Mouse (Mus musculus) large intestine, adult 2 months (tissue): ENCODE results near the gene Adap1. TPM values are rescaled to one million over a fixed set of nuclear protein-coding genes. Genes with fewer than 3 reads are reported as not detected.

ENCODE experiments used
- DNase-seq: peaks from one replicate; pipeline ENCODE4 v3.0.0-alpha.2; 2012; ENCODE audit warnings: low read depth, low spot score
- WGBS: fragments of 180-500 bp; shearing (Covaris S2); methylation state at CpG from one replicate; pipeline ENCODE4 v1.1.7; 2018; 5-methylcytosine and 5-hydroxymethylcytosine counted together
- polyA plus RNA-seq: library from polyadenylated mRNA; depleted of rRNA; stranded (reverse); fragments of >200 nt; gene quantifications from 2 replicates; pipeline ENCODE4 v1.2.3, GENCODE M21; 2012

The Adap1 gene
- polyA plus RNA-seq, 1 experiment = 132 TPM

DNA sequence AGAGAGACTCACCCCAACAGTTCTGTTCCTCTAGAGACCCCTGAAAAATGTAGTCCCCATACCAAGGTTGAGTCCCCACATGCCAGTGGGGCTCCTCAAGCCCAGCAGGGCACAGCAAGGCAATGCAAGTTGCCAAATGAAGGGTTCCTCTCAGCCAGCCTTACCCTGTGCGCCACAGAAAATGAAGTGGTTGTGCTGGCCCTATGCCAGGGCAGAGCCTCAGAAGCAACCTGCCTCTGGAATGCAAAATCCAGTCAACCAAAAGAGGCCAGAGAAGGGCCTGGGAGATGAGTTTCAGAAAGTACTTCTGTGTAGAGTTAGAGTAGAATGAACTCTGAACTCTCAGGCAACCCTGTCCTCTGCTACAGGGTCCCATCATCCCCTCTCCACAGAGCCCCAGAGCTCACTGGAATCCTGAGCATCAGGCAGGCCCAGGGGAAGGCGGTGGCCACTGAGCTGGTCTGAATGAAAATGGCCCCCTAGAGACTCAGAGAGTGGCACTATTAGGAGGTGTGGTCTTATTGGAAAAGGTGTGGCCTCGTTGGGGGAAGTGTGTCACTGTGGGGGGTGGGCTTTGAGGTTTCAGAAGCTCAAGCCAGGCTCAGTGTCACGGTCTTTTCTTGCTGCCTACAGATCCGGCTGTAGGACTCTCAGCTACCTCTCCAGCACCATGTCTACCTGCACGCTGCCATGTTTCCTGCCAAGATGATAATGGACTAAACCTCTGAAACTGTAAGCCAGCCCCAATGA, 33.4 kb downstream of the Adap1 start:
- no peak for DNase-seq
- 79% methylated on average over 6 of the region's 6 CpGs for WGBS

GRCm38 (mm10) chr5:139290467-139291259, 34.8 kb downstream of the Adap1 start:
- WGBS = 85% methylated on average over 12 of the region's 12 CpGs

DNA sequence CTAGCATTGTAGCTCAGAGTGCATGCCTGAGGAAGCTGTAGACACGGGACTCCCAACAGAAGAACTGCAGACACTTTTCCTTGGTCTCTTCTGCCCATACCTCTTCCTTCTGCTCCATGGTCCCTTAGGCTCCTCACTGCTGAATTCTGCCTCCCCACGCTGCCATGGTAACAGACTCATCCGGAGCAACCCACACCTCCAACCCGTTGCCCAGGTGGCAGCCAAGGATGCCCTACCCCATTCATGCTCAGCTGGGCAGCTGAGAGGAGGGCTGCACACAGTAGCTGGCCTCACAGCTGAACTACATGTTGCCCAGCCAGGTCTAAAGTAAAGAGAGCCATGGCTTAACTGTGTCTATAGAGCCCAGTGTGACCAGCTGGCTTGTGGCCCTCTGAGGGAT, 36.8 kb downstream of the Adap1 start:
- no peak for DNase-seq
- WGBS = 79% methylated on average over 4 of the region's 4 CpGs

More at GRCm38 (mm10) chr5:139290467-139291259, 34.8 kb downstream of the Adap1 start:
- no peak for DNase-seq

GRCm38 (mm10) chr5:139287787-139288186, 37.6 kb downstream of the Adap1 start:
- WGBS = 86% methylated on average over 4 of the region's 4 CpGs
- DNase-seq = no peak

DNA sequence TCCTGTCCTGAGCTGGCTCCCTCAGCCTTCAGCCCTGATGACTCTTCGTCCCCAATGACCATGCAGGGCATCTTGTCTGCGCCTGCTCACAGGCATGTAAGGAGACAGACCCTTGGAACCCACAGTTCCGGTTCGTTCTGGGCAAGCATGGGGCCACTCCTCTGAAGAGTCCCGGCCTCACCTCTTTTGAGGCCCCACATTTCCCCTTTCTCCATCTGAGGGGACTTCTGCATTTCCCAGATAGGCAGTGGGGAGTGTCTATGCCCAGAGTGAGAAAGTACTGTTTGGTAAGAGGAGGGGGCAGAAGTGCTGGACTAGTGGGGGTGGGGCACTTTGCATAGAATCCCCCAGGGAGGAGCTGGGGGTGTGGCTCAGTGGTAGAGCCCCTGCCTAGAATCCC, 38.3 kb downstream of the Adap1 start:
- DNase-seq = no peak
- 86% methylated on average over 5 of the region's 5 CpGs for WGBS

DNA sequence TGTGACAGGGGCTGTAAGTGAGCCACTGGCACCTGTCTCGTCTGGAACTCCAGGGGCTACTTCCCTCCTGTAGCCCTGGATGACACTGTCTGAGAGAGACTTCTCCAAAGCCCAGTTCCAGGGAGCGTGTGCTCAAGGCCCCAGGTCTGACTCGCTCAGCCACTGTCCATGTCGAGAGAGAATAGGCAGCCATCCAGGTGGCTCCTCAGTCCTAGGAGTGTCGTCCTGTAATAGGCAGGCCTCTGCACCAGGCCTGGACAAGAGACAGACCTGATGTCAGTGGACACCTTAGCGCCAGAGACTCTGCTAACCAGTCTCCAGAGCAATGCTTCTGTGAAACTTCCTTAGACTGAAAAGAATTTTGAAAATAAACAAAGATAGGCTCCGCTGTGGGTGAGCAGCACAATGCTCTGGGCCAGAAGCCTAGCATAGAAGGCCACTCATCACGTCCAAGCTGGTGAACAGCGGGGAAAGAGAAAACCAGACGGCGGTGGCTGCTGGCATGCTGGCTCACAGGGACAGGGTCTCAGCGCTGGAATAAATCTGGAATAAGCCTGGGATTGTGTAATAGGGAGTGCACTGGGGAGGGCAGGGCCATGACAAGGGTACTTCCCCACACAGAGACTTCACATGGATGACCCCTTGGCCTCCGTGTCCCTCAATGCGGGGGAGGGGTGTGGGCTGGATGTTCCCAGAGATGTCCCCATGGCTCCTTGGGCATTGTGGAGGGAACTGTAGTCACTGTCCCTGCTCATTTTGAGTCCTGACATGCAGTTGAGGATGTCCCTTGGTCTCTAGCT, 39.1 kb downstream of the Adap1 start:
- WGBS = 69% methylated on average over 14 of the region's 14 CpGs
- no peak for DNase-seq

GRCm38 (mm10) chr5:139285383-139286067, 39.9 kb downstream of the Adap1 start:
- WGBS = 27% methylated on average over 8 of the region's 8 CpGs
- DNase-seq = no peak

- no peak for DNase-seq
- 95% methylated on average over 14 of the region's 14 CpGs for WGBS
Observed at GRCm38 (mm10) chr5:139283460-139284180, 41.8 kb downstream of the Adap1 start.

DNA sequence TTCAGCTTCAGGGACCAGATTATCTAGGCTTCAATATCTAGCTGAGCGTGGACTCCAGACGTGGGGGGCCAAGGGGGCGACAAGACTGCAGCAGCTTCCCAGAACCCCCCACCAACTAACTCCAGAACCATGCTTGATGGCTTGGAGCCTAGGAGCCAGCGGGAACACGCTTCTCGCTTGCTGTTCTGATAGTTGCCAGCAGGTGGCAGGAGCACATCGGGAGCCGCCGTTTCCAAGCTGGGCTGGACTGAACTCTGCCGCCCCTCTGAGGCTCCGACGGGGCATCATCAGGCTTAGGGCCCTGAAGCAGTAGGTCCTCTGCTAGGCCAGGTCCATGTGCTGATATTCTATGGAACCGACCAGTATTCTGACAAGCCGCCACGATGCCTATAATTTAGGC, 43.2 kb downstream of the Adap1 start:
- DNase-seq = no peak
- 5% methylated on average over 15 of the region's 15 CpGs for WGBS

DNA sequence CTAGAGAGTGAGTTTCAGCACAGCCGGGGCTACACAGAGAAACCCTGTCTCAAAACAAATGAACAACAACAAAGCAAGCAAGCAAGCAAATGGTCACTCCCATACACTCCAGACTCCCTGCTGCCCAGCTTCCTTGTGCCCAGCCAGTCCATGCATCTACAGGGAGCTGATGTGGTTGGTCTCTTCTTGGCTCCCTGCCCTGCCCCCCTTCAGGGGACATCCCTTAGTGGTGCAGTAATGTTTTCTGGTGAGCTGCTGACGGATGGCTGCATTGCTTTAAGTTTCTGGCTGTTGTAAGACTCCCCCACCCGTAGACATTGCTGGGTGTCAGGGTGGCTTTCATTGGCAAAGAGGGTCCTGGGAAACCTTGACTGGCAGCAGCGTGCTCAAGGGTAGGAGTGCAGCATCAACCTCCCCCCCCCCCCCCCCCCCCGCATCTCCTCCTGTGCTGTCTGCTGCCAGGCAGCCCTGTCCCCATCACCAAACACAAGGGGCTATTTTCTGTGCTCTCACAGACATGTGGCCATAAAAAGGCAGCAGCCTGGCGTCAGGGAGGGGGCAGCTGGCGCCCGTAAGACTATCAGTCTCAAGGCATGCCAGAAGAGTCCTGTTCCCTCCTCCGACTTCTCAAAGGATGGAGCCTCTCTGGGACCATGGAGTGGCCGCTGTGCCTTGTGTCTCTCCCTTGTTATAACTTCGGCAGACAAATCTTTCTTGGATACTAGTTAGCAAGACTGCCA, 43.9 kb downstream of the Adap1 start:
- WGBS = 52% methylated on average over 11 of the region's 11 CpGs
- DNase-seq = no peak

- no peak for DNase-seq
- 62% methylated on average over 8 of the region's 8 CpGs for WGBS
Observed at GRCm38 (mm10) chr5:139277287-139277686, 48.1 kb downstream of the Adap1 start.

DNA sequence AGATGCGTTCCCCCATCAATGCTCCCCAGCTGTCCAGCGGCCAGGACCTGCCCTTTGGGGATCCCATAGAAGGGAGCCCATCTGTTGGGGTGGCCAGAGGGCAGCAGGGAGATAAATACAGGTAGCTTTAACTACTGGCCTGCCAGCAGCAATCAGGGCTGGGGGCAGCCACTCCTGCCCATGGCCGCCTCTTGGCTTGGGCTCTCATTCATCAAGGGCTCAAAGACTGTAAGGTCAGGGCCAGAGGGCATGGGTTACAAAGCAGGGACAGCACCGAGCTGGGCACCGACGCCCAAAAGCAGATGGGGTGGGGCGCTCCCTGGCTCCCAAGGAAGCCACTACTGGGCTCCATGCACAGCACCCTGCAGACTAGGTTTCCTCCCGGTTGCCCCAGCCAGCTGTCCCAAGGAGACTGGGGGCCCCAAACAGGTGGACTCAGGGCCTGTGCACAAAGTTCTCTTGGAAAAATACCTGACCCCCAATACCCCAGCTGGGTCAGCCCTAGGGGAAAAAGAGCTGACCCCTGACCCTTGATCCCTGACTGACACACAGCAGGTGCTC, 53.3 kb downstream of the Adap1 start:
- no peak for DNase-seq
- 62% methylated on average over 8 of the region's 8 CpGs for WGBS

DNA sequence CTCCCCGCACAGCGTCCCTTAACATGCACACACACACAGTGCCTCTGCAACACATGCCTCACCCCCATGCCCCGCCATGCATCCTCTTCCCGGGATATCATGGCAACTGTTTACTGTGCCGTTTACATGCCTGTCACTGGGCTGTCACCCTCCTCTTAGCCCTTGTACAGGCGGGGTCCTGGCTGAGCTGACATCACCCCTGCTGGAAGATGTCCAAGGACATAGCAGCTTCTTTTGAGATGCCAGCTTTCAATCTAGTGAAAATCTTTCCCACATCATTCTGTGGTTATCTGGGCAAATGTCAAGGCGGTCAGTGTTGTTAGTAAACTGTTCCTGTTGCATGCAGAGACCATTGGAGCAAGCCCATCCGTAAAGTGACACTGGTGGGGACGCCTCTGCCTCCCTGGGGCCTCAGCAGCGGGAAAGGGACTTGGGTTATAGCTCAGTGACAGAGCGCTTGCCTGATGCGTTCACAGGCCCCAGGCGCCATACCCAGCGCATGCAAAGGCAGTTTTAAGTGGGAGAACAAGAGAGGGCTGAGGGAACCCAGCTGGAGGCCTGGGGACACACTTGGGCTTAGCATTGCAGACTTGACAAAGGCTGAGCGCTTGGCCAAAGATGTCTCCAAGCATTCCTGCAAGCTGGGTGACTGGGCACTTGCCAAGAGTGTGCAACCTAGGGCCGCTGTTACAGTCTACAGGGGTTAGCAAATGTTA, 54.5 kb downstream of the Adap1 start:
- 71% methylated on average over 16 of the region's 16 CpGs for WGBS
- no peak for DNase-seq

DNA sequence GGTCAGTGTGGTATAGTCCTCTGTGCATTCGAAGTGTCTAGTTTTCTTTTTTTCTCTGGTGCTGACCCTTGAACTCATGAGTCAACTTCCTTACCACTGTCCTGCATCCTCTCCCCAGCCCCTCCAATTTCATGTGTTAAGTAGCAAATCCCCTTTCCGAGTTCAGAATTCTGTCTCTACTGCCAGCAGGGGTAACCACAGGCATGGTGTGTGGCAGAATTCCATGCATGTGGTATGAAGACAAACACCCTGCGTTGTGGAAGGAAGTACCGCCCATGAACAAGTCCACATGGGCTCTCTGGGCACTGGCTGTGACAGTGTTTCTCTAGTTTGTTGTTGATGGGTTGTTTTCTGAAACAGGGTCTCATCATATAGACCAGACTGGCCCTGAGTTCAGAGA, 57.8 kb downstream of the Adap1 start:
- 72% methylated on average over 4 of the region's 4 CpGs for WGBS
- DNase-seq = no peak

GRCm38 (mm10) chr5:139261403-139261802, 64.0 kb downstream of the Adap1 start:
- DNase-seq = no peak
- 87% methylated on average over 4 of the region's 4 CpGs for WGBS

- 28% methylated on average over 5 of the region's 5 CpGs for WGBS
- no peak for DNase-seq
Observed at GRCm38 (mm10) chr5:139259853-139260252, 65.6 kb downstream of the Adap1 start.

- 57% methylated on average over 8 of the region's 8 CpGs for WGBS
- DNase-seq = no peak
Observed at GRCm38 (mm10) chr5:139258371-139259035, 66.9 kb downstream of the Adap1 start.
